Mouse (Mus musculus) C2C12 (cell line): ENCODE data around the gene Ptbp1.

Source experiments
- CTCF ChIP-seq: IDR thresholded peaks from one replicate; pipeline ENCODE4 v1.5.1; 2011; ENCODE audit not compliant: control insufficient read depth, insufficient read depth, insufficient read length
- MAX ChIP-seq: IDR thresholded peaks from one replicate; pipeline ENCODE4 v1.6.1; 2011; ENCODE audit warnings: mild to moderate bottlenecking, control low read depth
- MYOD1 ChIP-seq: IDR thresholded peaks from one replicate; pipeline ENCODE4 v1.6.1; 2011; ENCODE audit warnings: low read depth; ENCODE audit not compliant: control insufficient read depth, insufficient read length
- MYOG ChIP-seq: IDR thresholded peaks from one replicate; pipeline ENCODE4 v1.6.1; 2011; ENCODE audit not compliant: control insufficient read depth, insufficient read length; ENCODE audit errors: extremely low read depth
- USF1 ChIP-seq: IDR thresholded peaks from one replicate; pipeline ENCODE4 v1.6.1; 2011; ENCODE audit warnings: low read depth, mild to moderate bottlenecking, control low read depth, moderate library complexity

DNA sequence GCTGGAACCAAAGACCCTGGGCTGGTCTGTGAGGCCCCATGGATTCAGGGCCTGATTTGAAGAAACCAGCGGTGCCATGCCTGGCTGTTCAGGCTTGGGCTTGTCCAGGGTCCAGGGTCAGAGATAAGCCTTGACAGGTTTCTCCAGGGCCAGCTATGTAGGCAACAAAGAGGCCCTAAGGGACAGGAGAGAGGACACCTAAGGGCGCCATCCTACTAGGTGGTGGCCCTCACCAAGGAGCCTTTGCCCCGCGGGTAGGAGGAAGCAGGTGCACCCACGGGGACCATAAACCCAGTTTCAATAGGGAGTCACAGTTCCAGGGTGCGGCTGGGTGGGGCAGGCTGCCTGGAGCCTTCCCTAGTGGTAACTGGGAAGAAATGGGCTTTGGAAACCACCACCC, 31.2 kb upstream of the Ptbp1 start:
- TF ChIP-seq CTCF (no peak), MAX (no peak), USF1 (no peak), MYOG (no peak), MYOD1 (no peak)
